Mouse (Mus musculus) embryonic fibroblast, embryonic 13.5 days (primary cell): ENCODE measurements around the gene Nlk. TPM values are rescaled to one million over a fixed set of nuclear protein-coding genes. Genes with fewer than 3 reads are reported as not detected.
"Not testable (repeated sequence)": the region's sequence is repeated elsewhere in the genome, so short reads cannot be mapped to it uniquely, and the experiment has no call there.

Experiments used
- H3K27ac ChIP-seq: 2 replicates; pipeline ENCODE4 v1.5.1; 2012; ENCODE audit warnings: low read length, control low read depth, inconsistent platforms; ENCODE audit not compliant: insufficient read depth
- H3K4me1 ChIP-seq: 2 replicates; pipeline ENCODE4 v1.6.1; 2011; ENCODE audit warnings: low read length; ENCODE audit not compliant: control insufficient read depth, insufficient read depth
- H3K4me3 ChIP-seq: 2 replicates; pipeline ENCODE4 v1.5.1; 2011; ENCODE audit warnings: mild to moderate bottlenecking, control low read depth, low read length; ENCODE audit not compliant: insufficient read depth
- CTCF ChIP-seq: IDR thresholded peaks from 2 replicates; pipeline ENCODE4 v1.5.1; 2011; ENCODE audit warnings: mild to moderate bottlenecking, control low read depth, low read length, moderate library complexity, borderline replicate concordance; ENCODE audit not compliant: insufficient read depth
- POLR2A ChIP-seq: IDR thresholded peaks from 2 replicates; pipeline ENCODE4 v1.6.1; 2011; ENCODE audit warnings: low read depth, mild to moderate bottlenecking, control low read depth, low read length, moderate library complexity
- polyA plus RNA-seq: library from polyadenylated mRNA; stranded (reverse); fragments of >200 nt; gene quantifications from 2 replicates; pipeline ENCODE4 v1.2.4, GENCODE M21; 2011; ENCODE audit warnings: low read depth; ENCODE audit not compliant: missing spikeins, insufficient read length

The Nlk gene
- polyA plus RNA-seq, 1 experiment: 13.8 TPM

DNA sequence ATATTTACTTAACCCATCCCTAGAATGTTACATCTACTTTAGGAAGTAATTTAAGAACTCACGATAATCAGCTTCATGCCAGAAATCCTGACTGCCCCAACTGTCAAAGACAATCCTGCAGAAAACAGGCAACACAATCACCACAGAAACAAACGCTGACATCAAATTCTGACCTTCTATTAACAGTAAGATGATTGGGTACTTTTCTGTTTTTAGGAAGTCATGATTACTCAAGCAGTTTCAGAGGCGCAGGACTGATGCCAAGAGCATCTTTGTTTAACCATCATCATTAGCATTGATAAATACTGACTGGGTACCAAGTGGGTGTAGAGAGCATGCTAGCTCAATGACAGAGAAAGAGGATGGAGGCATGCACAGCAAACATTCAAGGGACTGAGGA lies 96.7 kb downstream of the Nlk start:
- Histone ChIP-seq H3K27ac (no peak overlapping the region), H3K4me1 (no peaks in the 10 kb centered on the region), H3K4me3 (no peak overlapping the region)
- no peak for TF ChIP-seq CTCF
- no peak for TF ChIP-seq POLR2A

DNA sequence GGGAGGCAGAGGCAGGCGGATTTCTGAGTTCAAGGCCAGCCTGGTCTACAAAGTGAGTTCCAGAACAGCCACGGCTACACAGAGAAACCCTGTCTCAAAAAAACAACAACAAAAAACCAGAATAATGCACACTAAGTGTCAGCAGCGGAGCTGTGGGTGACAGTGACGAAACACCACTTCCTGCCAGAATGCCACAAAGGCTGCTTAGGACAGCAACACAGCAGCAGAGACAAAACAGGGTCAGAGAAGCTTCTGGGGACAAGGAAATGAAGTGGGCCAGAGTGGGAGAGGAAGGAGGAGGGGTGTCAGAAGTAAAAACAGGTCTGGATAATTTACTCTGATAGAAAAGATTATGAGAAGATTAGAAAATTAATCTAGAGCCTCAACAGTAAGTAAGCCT lies 97.1 kb downstream of the Nlk start:
- TF ChIP-seq CTCF (no peak), POLR2A (no peak)
- H3K4me3 ChIP-seq: no peak overlapping the region
- H3K27ac ChIP-seq: no peak overlapping the region
- no peaks in the 10 kb centered on the region for H3K4me1 ChIP-seq

DNA sequence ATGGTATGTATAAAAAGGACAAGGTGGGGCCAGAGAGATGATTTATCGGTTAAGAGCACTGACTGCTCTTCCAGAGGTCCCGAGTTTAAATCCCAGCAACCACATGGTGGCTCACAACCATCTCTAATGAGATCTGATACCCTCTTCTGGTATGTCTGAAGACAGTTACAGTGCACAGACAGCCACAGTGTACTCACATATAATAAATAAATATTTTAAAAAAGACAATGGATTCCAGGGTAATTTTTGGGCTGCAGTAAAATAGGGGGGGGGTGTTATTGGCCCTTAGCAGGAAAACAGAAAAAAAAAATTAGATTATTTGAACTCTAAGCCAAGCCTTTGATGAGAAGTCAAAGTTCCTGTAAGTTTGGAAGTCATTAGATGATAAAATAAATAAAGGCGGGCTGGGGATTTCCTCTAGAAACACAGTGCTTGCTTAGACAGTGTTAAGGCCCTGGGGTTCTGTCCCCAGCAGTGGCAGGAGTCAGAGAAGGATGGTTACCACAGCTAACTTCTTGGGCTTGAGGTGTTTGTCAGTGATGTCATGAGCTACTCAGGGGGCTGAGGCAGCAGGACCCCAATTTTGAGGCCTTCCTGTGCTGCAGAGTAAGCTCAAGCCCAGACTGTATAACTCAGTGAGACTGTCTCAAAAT lies 98.3 kb downstream of the Nlk start:
- TF ChIP-seq CTCF (no peak), POLR2A (no peak)
- Histone ChIP-seq H3K4me1 (no peaks in the 10 kb centered on the region; the same call in 1 of the 2 replicates), H3K4me3 (no peak overlapping the region), H3K27ac (no peak overlapping the region)

DNA sequence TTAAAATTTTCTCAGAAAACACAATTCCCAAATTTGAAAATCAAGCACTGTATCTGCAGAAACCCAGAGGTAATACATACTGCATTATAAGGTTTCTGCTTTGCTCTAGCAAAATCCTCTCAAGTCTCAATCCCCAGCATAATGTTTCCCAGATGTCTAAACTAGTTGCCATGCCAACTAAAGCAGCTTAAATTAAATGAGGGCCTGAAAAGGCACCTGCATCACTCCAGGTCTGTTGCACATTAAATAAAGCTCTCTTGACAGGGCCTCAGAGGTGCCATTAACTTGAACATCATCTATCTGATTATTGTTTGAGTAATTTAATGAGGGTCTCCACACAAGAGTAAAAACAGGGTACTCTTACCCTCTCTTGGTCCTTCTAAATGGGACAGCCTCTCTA lies 100.4 kb downstream of the Nlk start:
- no peaks in the 10 kb centered on the region; the same call in 1 of the 2 replicates for H3K4me1 ChIP-seq
- TF ChIP-seq CTCF: no peak
- no peak for TF ChIP-seq POLR2A
- no peak overlapping the region for H3K27ac ChIP-seq
- no peak overlapping the region for H3K4me3 ChIP-seq

DNA sequence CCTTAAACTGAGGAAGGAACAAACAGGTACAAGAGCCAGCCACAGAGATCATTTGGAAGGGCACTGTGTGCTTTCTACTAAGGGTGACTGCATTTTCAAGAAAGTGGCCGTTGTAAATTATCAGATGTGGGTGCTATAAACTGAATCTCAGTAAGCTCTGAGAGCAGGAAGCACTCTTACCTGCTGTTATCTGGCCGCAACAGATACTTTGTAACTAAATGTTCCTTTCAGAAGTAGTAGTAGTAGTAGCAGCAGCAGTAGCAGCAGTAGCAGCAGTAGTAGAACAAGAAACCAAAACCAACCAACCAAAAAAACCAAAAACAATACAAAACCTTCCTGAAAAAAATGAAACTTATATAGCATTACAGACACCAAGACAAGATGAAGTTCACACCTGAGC lies 101.4 kb downstream of the Nlk start:
- TF ChIP-seq CTCF (no peak), POLR2A (no peak)
- Histone ChIP-seq H3K27ac (no peak overlapping the region), H3K4me3 (no peak overlapping the region), H3K4me1 (no peaks in the 10 kb centered on the region; the same call in 1 of the 2 replicates)

DNA sequence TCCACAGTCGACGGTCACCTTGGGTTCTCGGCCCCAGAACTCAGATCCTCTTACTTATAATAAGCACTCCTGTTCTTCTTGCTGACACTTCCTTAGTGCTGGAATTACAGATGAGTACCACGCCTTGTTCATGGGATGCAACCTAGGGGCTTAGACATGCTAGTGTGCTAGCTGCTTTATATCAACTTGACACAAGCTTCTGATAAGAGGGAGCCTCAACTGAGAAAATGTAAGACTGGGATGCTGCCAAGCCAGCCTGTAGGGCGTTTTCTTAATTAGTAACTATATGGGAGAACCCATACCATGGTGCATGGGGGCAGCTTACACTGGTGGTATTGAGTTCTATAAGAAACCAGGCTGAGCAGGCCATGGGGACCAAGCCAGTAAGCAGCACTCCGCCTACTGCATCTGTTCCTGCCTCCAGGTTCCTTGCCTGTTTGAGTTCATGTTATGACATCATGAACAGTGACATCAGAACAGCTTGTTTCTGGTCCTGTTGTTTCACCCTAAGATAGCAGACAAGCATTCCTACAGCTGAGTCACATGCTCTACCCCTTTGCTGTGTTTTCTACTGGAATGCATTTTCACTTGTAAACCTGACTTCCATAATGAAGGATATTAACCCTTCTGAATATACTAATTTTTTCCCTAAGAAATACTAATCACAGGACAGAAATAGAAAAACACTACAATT lies 102.8 kb downstream of the Nlk start:
- no peaks in the 10 kb centered on the region; the same call in 1 of the 2 replicates for H3K4me1 ChIP-seq
- H3K27ac ChIP-seq: no peak overlapping the region
- no peak overlapping the region for H3K4me3 ChIP-seq
- TF ChIP-seq POLR2A (no peak), CTCF (no peak)

DNA sequence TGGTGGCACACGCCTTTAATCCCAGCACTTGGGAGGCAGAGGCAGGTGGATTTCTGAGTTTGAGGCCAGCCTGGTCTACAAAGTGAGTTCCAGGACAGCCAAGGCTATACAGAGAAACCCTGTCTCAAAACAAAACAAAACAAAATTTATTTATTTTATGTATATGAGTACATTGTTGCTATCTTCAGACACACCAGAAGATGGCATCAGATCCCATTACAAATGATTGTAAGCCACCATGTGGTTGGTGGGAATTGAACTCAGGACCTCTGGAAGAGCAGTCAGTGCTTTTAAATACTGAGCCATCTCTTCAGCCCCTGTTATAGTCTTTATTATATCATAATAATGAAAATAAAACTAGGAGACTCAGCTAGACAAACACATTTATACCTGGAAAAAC lies 109.5 kb downstream of the Nlk start:
- H3K4me3 ChIP-seq, H3K4me1 ChIP-seq, H3K27ac ChIP-seq: not testable (repeated sequence)

DNA sequence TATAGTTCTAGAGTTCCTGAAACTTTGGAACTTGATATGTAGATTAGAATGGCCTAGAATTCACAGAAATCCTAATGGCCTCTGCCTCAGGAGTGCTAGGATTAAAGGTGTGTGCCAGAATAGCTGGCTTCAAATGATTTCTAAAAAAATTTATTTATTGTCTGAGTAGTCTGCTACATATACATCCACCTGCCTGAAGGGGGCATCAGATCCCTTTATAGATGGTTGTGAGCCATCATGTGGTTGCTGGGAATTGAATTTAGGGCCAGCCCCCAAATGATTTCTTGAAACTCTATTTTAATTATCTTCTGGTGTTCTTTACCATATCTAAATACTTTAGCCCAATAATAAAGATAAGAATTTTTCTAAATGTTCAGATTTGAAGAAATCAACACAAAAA lies 111.1 kb downstream of the Nlk start:
- Histone ChIP-seq H3K4me1 (no peaks in the 10 kb centered on the region), H3K27ac (no peak overlapping the region), H3K4me3 (no peak overlapping the region)
- no peak for TF ChIP-seq CTCF
- TF ChIP-seq POLR2A: no peak

DNA sequence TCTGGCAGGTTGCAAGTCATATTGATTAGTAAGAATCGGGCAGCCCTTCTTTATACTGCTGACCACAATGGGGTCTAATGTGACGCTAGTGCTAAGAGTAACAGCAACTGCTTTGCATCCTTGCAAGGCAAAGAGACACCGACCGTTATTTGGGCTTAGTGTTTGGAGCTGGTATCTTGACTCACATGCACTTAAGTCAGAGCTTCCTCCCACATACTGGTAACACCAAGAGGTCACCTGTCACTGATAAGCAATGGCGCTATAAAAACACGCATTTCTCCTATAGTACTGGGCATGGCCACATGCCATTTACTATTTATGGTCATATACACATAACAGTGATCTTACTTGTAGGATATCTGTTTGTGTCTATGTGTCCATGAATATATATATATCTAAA lies 114.3 kb downstream of the Nlk start:
- TF ChIP-seq CTCF (no peak), POLR2A (no peak)
- no peaks in the 10 kb centered on the region for H3K4me1 ChIP-seq
- no peak overlapping the region for H3K4me3 ChIP-seq
- no peak overlapping the region for H3K27ac ChIP-seq

DNA sequence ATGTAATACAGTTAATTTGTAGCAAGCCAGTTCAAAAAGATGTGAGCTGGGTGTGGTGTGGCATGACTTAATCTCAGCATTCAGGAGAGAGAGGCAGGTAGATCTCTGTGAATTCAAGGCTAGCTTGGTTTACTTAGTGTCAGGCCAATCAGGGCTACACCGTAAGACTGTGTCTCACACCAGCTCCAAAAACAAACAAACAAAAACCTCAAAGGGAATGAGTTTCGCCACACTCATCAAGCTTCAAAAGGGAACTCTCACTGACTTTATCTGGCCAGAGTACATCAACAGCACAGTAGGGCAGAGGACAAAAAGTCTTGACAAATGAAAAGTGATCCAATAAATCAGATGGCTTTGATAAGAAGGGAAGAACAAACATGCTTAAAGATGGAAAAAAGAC lies 122.2 kb downstream of the Nlk start:
- Histone ChIP-seq H3K27ac (no peak overlapping the region), H3K4me3 (no peak overlapping the region), H3K4me1 (peaks cover 13% of the 10 kb centered on the region)
- TF ChIP-seq CTCF (no peak), POLR2A (no peak)

DNA sequence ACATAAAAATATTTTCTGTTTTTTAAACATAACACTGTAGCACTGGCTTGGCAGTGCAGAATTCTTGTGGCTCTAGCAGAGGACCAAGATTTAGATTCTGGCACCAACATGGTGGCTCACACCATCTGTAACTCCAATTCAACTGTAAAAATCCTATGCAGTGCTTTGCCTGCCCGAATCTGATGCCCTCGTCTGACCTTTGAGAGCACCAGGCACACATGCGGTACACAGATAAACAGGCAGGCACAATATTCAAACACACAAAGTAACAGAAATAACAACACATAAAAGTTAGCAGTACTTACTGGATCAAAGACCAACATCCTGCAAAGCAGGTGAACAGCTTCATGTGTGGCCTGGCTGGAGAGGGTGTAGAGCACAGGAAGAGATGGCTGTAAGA lies 122.6 kb downstream of the Nlk start:
- H3K4me1 ChIP-seq: peaks cover 13% of the 10 kb centered on the region
- H3K4me3 ChIP-seq: no peak overlapping the region
- H3K27ac ChIP-seq: no peak overlapping the region
- TF ChIP-seq CTCF (no peak), POLR2A (no peak)

DNA sequence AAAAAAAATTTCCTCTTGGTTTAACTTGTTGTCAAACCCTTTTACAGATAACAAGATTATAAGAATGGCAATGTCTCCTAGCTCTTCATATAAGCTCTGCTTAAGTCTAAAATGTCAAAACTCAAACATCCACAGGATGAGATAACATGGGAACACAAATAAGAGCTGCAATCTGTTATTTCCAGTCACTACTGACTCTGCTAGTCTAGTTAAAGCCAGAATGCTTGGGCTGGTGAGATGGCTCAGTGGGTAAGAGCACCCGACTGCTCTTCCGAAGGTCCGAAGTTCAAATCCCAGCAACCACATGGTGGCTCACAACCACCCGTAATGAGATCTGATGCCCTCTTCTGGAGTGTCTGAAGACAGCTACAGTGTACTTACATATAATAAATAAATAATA lies 123.1 kb downstream of the Nlk start:
- not testable (repeated sequence) for H3K4me3 ChIP-seq

More for the DNA sequence above, 123.1 kb downstream of the Nlk start:
- H3K27ac ChIP-seq: not testable (repeated sequence)
- peaks cover 13% of the 10 kb centered on the region for H3K4me1 ChIP-seq
